Mouse (Mus musculus): Measurements from ENCODE around the gene Drap1. TPM values are rescaled to one million over a fixed set of nuclear protein-coding genes. Genes with fewer than 3 reads are reported as not detected.
"Not testable (repeated sequence)": the region's sequence is repeated elsewhere in the genome, so short reads cannot be mapped to it uniquely, and the experiment has no call there.

Gene Drap1
- total and polyA plus RNA-seq, 3 experiments: 183 to 307 TPM; not detected in 1

DNA sequence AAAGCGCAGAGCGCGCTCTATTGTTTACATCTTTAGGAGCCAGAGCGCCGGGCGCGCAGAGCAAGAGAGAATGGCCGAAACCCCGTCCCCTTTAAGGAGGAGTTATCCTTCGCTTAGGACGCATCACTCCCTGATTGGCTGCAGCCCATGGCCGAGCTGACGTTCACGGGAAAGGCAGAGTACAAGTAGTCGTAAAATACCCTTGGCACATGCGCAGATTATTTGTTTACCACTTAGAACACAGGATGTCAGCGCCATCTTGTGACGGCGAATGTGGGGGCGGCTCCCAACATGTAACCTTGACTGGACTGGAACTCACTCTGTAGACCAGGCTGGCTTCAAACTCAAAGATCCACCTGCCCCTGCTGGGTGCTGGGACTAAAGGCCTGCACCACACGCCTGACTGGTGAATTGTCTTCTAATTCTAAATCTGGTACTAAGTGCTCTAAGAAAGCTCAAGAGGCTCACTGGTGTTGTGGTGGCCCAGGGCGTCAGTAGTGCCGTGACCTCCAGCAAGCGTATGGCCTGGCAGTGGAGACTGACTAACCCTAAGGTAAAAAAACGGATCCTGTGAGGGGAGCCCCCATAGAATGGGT lies 18.1 kb downstream of the Drap1 start:
- H3K79me2 ChIP-seq (ENCODE audit: control insufficient read depth, insufficient read depth, low read length, poor library complexity); H3K27me3 ChIP-seq (ENCODE audit: control insufficient read depth in 1 of 2, insufficient read depth in 2 of 2, low read length in 2 of 2); H3K9me3 ChIP-seq (replicated peaks; ENCODE audit: insufficient read depth, low read length); H3K36me3 ChIP-seq (ENCODE audit: control insufficient read depth in 1 of 2, insufficient read depth in 2 of 2, low read length in 2 of 2): not testable (repeated sequence)
- Histone ChIP-seq H3K4me3 (ENCODE audit: control insufficient read depth in 1 of 2, insufficient read depth in 1 of 2, low read depth in 2 of 2, low read length in 2 of 2) (peak overlapping the region; percentile 45 to 79), H3K9ac (ENCODE audit: control insufficient read depth, low read depth, low read length, poor library complexity, severe bottlenecking) (peak overlapping the region; percentile 79), H3K4me1 (ENCODE audit: control insufficient read depth in 1 of 2, insufficient read depth in 2 of 2, low read length in 2 of 2) (peaks cover 6 to 19% of the 10 kb centered on the region in 2 experiments), H3K27ac (ENCODE audit: control insufficient read depth, low read depth, low read length) (peak overlapping the region; percentile 75)
- peak; percentile 55 for DNase-seq (ENCODE audit: low read depth, low spot score)
- TF ChIP-seq SIN3A (IDR thresholded peaks at IDR 0.05; ENCODE audit: low read length) (peak; percentile 28), NRF1 (IDR thresholded peaks at IDR 0.05; ENCODE audit: insufficient read depth, low read depth, low read length, poor library complexity, severe bottlenecking) (peak; percentile 55), MXI1 (IDR thresholded peaks at IDR 0.05; ENCODE audit: low read depth, low read length) (peak; percentile 64), POLR2A (IDR thresholded peaks at IDR 0.05; ENCODE audit: control insufficient read depth in 1 of 2, insufficient read depth in 1 of 2, low read depth in 1 of 2, low read length in 2 of 2, poor library complexity in 1 of 2) (peak in 1 of 2 experiments; percentile 19; a peak in 1 of 4 replicates), HCFC1 (IDR thresholded peaks at IDR 0.05; ENCODE audit: low read depth, low read length) (0 out of 2 replicates have a peak, but pooled peaks have one; percentile 46), NELFE (IDR thresholded peaks at IDR 0.05; ENCODE audit: low read depth, low read length) (peak; percentile 28; the same call in 1 of the 2 replicates)

DNA sequence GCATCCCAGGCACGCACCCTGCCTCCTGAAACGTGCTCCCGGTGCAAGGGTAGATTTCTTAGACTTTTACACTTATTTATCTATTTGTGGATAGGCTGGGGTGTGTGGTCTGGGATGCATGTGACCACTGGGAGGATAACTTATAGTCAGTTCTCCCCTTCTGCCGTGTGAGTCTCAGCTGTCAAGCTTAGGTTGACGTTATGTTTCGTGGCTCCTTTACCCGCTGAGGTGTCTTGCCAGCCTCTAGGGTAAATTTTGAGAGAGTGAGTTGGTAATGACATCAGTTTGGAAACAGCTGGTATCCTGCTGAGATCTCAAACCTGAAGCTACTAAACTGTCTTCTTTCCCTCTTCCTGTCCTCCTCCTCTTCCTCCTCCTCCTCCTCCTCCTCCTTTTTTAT lies 18.9 kb downstream of the Drap1 start:
- H3K4me3 ChIP-seq (ENCODE audit: control insufficient read depth in 1 of 2, insufficient read depth in 1 of 2, low read depth in 2 of 2, low read length in 2 of 2): peak overlapping the region; percentile 55 to 59
- no peaks in the 10 kb centered on the region; the same call in 1 of the 2 replicates for H3K79me2 ChIP-seq (ENCODE audit: control insufficient read depth, insufficient read depth, low read length, poor library complexity)
- no peaks in the 10 kb centered on the region for H3K9me3 ChIP-seq (replicated peaks; ENCODE audit: insufficient read depth, low read length)
- TF ChIP-seq POLR2A (IDR thresholded peaks at IDR 0.05; ENCODE audit: control insufficient read depth in 1 of 2, insufficient read depth in 1 of 2, low read depth in 1 of 2, low read length in 2 of 2, poor library complexity in 1 of 2) (no peak), MAZ (IDR thresholded peaks at IDR 0.05; ENCODE audit: low read depth, low read length) (no peak), JUND (IDR thresholded peaks at IDR 0.05; ENCODE audit: low read depth, low read length) (no peak), POLR2AphosphoS2 (IDR thresholded peaks at IDR 0.05; ENCODE audit: low read length) (no peak), SIN3A (IDR thresholded peaks at IDR 0.05; ENCODE audit: low read length) (no peak), EP300 (IDR thresholded peaks at IDR 0.05; ENCODE audit: low read depth in 1 of 2, low read length in 2 of 2) (no peak), ZNF384 (IDR thresholded peaks at IDR 0.05; ENCODE audit: low read depth, low read length) (no peak)
- H3K36me3 ChIP-seq (ENCODE audit: control insufficient read depth in 1 of 2, insufficient read depth in 2 of 2, low read length in 2 of 2): peaks cover 0 to 3% of the 10 kb centered on the region in 2 experiments; a peak in 2 of 4 replicates
- no peak overlapping the region for H3K27ac ChIP-seq (ENCODE audit: control insufficient read depth, low read depth, low read length)
- peak overlapping the region; percentile 49 for H3K9ac ChIP-seq (ENCODE audit: control insufficient read depth, low read depth, low read length, poor library complexity, severe bottlenecking)
- H3K4me1 ChIP-seq (ENCODE audit: control insufficient read depth in 1 of 2, insufficient read depth in 2 of 2, low read length in 2 of 2): peaks cover 6 to 19% of the 10 kb centered on the region in 2 experiments
- no peaks in the 10 kb centered on the region for H3K27me3 ChIP-seq (ENCODE audit: control insufficient read depth in 1 of 2, insufficient read depth in 2 of 2, low read length in 2 of 2)
- DNase-seq (ENCODE audit: low read depth, low spot score): peak; percentile 35

DNA sequence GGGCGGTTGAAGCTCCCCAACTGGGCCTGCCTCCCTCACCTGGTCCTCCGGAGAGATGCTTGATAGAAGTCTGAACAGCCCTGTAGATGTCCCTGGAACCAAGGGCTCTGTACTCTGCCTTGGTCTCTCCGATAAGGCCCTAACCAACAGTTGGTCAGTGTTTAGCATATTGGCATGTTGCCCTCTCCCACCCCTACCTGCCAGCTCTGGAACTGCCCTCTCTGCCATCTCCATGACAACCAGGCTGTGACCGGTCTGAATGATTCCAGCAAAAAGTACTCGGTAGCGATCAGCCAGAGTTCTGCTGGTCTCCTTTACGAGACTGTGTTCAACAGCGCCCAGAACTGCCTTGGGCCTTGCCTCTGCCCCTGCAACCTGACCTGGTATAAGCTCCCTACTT lies 22.5 kb downstream of the Drap1 start, which contains the start of gene Tsga10ip:
Gene Tsga10ip (minus strand): TSS at position 234 of the 400 bp plus-strand sequence.
- TF ChIP-seq CTCF (IDR thresholded peaks at IDR 0.05 in 2 of 3, conservative IDR thresholded peaks at IDR 0.05 in 1 of 3; ENCODE audit: control insufficient read depth in 1 of 3, insufficient read depth in 1 of 3, low read depth in 2 of 3, low read length in 3 of 3, poor library complexity in 1 of 3, severe bottlenecking in 1 of 3) (0 out of 6 replicates have a peak, but pooled peaks of 1 of the 3 experiments have one; percentile 10), EP300 (IDR thresholded peaks at IDR 0.05; ENCODE audit: low read depth in 1 of 2, low read length in 2 of 2) (no peak)
- no peak within 1 kb of the TSS for H3K4me3 ChIP-seq (ENCODE audit: control insufficient read depth in 1 of 2, insufficient read depth in 1 of 2, low read depth in 2 of 2, low read length in 2 of 2)
- H3K36me3 ChIP-seq (ENCODE audit: control insufficient read depth in 1 of 2, insufficient read depth in 2 of 2, low read length in 2 of 2): peaks cover 0 to 3% of the 10 kb centered on the region in 2 experiments; a peak in 1 of 4 replicates
- H3K9ac ChIP-seq (ENCODE audit: control insufficient read depth, low read depth, low read length, poor library complexity, severe bottlenecking): no peak within 1 kb of the TSS
- no peaks in the 10 kb centered on the region for H3K27me3 ChIP-seq (ENCODE audit: control insufficient read depth in 1 of 2, insufficient read depth in 2 of 2, low read length in 2 of 2)
- H3K79me2 ChIP-seq (ENCODE audit: control insufficient read depth, insufficient read depth, low read length, poor library complexity): no peaks in the 10 kb centered on the region; the same call in 1 of the 2 replicates
- DNase-seq (ENCODE audit: low read depth, low spot score): no peak
- H3K4me1 ChIP-seq (ENCODE audit: control insufficient read depth in 1 of 2, insufficient read depth in 2 of 2, low read length in 2 of 2): peaks cover 3% of the 10 kb centered on the region in 2 experiments
- H3K27ac ChIP-seq (ENCODE audit: control insufficient read depth, low read depth, low read length): no peak within 1 kb of the TSS
- no peaks in the 10 kb centered on the region for H3K9me3 ChIP-seq (replicated peaks; ENCODE audit: insufficient read depth, low read length)
